Mouse (Mus musculus) CD4-positive, CD25-positive, alpha-beta regulatory T cell (primary cell): ENCODE measurements around the gene Gm29644. TPM values are rescaled to one million over a fixed set of nuclear protein-coding genes. Genes with fewer than 3 reads are reported as not detected.

Experiments used
- polyA plus RNA-seq: library from polyadenylated mRNA; unstranded; fragments of 100-300 nt; shearing (Covaris generic); gene quantifications from one replicate; pipeline ENCODE4 v1.2.1, GENCODE M21; 2017

Gene Gm29644
- polyA plus RNA-seq: not detected

DNA sequence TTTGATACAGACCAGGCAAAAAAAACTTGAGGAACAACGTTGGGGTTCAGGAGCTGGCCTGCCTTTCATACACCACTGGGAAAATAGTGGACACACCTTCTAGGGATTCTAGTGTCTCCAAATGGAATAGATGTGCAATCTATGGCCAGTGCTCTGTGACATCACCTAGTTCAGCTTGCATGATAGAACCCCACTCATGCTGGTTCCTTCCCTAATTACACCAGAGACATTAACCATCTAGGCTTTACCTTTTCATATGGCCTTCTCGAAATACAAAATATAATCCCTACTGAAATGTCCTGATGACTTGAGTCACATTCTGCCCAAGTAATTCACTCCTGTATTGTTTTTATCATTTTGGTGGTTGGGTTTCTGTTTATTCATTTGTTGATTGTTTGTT lies at the start of gene Gm29644, which contains the start of gene Gm29423:
Gene Gm29644 (minus strand): TSS at position 157 of the 400 bp plus-strand sequence.
Gene Gm29423 (minus strand): TSS at position 101 of the 400 bp plus-strand sequence.

DNA sequence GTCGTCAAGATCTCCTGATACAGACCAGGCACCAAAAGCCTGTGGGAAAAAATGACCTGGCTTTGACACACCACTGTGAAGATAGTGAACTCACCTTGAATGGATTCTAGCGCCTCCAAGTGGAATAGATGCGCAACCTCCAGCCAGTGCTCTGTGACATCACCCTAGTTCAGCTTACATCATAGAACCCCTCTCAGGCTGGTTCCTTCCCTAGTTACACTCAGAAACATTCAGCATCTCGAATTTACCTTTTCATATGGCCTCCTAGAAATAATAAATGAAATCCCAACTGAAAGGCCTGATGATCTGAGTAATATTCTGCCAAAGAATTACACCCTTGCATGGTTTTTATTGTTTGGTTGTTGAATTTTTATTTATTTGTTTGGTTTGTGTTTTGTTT lies 29.6 kb downstream of the Gm29644 start, which contains the start of gene Gm21118:
Gene Gm21118 (minus strand): TSS at position 101 of the 400 bp plus-strand sequence.

Other genes with a start within 250 kb of the Gm29644 start
- gene Gm21118, start 29.7 kb downstream of the Gm29644 start, polyA plus RNA-seq: not detected
- gene Gm29423, start 56 bp downstream of the Gm29644 start, polyA plus RNA-seq: not detected
- not detected for gene Gm20888, start 138.5 kb upstream of the Gm29644 start, polyA plus RNA-seq